Mouse (Mus musculus): ENCODE measurements around the gene Nsun5. TPM values are rescaled to one million over a fixed set of nuclear protein-coding genes. Genes with fewer than 3 reads are reported as not detected.

The Nsun5 gene
- polyA plus RNA-seq (2014; fragmentation: Illumina TruSeq; extraction: RNeasy Lipid Tissue Mini Kit (QIAGEN cat#74804); ENCODE audit: low read depth, low replicate concordance): 1.9 TPM

GRCm38 (mm10) chr5:135369787-135370654, at the start of gene Nsun5:
Nsun5 (plus strand) TSS chr5:135369953.

GRCm38 (mm10) chr5:135349862-135350261, 19.9 kb upstream of the Nsun5 start, which contains the start of gene Fkbp6:
Fkbp6 (minus strand) TSS chr5:135350044.

GRCm38 (mm10) chr5:135352995-135353394, 16.8 kb upstream of the Nsun5 start, which contains the start of gene Trim50:
Trim50 (plus strand) TSS chr5:135353295.

GRCm38 (mm10) chr5:135394004-135394823, 24.5 kb downstream of the Nsun5 start, which contains the start of gene Pom121:
Pom121 (minus strand) TSS chr5:135394546.

Other genes starting within 250 kb of the Nsun5 start
- gene Tbl2, start 220.3 kb upstream of the Nsun5 start, polyA plus RNA-seq (2014; fragmentation: Illumina TruSeq; extraction: RNeasy Lipid Tissue Mini Kit (QIAGEN cat#74804); ENCODE audit: low read depth, low replicate concordance): 3.3 TPM
- 12.0 TPM for gene Bcl7b, start 201.7 kb upstream of the Nsun5 start, polyA plus RNA-seq (2014; fragmentation: Illumina TruSeq; extraction: RNeasy Lipid Tissue Mini Kit (QIAGEN cat#74804); ENCODE audit: low read depth, low replicate concordance)
- 32.9 TPM for gene Baz1b, start 182.7 kb upstream of the Nsun5 start, polyA plus RNA-seq (2014; fragmentation: Illumina TruSeq; extraction: RNeasy Lipid Tissue Mini Kit (QIAGEN cat#74804); ENCODE audit: low read depth, low replicate concordance)
- not detected for gene Fzd9, start 118.7 kb upstream of the Nsun5 start, polyA plus RNA-seq (2014; fragmentation: Illumina TruSeq; extraction: RNeasy Lipid Tissue Mini Kit (QIAGEN cat#74804); ENCODE audit: low read depth, low replicate concordance)
- not detected for gene Fkbp6, start 19.9 kb upstream of the Nsun5 start, polyA plus RNA-seq (2014; fragmentation: Illumina TruSeq; extraction: RNeasy Lipid Tissue Mini Kit (QIAGEN cat#74804); ENCODE audit: low read depth, low replicate concordance)
- not detected for gene Trim50, start 16.7 kb upstream of the Nsun5 start, polyA plus RNA-seq (2014; fragmentation: Illumina TruSeq; extraction: RNeasy Lipid Tissue Mini Kit (QIAGEN cat#74804); ENCODE audit: low read depth, low replicate concordance)
- 1.6 TPM for gene Pom121, start 24.6 kb downstream of the Nsun5 start, polyA plus RNA-seq (2014; fragmentation: Illumina TruSeq; extraction: RNeasy Lipid Tissue Mini Kit (QIAGEN cat#74804); ENCODE audit: low read depth, low replicate concordance)
- gene Hip1, start 175.2 kb downstream of the Nsun5 start, polyA plus RNA-seq (2014; fragmentation: Illumina TruSeq; extraction: RNeasy Lipid Tissue Mini Kit (QIAGEN cat#74804); ENCODE audit: low read depth, low replicate concordance): 5.6 TPM
- gene Ccl26, start 193.6 kb downstream of the Nsun5 start, polyA plus RNA-seq (2014; fragmentation: Illumina TruSeq; extraction: RNeasy Lipid Tissue Mini Kit (QIAGEN cat#74804); ENCODE audit: low read depth, low replicate concordance): not detected
- gene Ccl24, start 203.1 kb downstream of the Nsun5 start, polyA plus RNA-seq (2014; fragmentation: Illumina TruSeq; extraction: RNeasy Lipid Tissue Mini Kit (QIAGEN cat#74804); ENCODE audit: low read depth, low replicate concordance): not detected